Mouse (Mus musculus): Measurements from ENCODE around the gene Gss. TPM values are rescaled to one million over a fixed set of nuclear protein-coding genes. Genes with fewer than 3 reads are reported as not detected.
A peak's percentile ranks its signal among the peaks of the same experiment; 100 is the strongest.
"Not testable (repeated sequence)": the region's sequence is repeated elsewhere in the genome, so short reads cannot be mapped to it uniquely, and the experiment has no call there.

Gene Gss
- total RNA-seq, 4 experiments from 2014 or later, result 57.8 to 78.0 (median 72.3) TPM

DNA sequence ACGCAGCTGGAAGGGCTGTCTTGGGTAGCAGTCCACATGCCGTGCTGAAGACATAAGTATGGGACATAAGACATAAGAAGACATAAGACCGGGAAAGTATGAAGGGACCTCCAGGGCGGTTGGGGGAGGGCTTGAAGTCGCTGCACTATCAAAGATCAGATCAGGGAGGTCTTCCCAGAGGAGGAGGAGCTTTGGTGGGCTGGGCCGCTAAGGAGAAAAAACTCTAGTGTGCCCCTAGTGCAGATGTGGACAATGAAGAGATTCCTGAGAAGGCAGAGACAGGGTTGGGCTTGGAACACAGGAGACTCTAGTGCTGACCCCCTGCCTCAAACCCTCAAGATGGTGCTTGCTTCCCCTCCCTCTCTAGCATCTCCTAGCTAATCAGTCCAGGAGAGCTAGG, 24.4 kb upstream of the Gss start:
- no peak for DNase-seq

DNA sequence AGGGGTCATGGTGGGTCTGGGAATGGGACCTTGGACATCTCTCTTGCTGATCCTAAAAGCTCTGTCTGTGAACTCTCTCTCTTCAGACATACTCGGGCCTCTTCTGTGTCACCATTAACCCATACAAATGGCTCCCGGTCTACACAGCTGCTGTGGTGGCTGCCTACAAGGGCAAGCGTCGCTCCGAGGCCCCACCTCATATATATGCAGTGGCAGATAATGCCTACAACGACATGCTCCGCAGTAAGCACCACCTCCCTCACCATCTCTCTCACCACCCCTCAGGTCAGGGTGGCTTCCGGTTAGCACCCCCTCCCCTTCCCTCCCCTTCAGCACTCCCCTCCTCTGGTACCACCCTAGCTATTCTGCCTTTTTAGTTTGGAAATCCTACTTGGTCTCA, 21.3 kb upstream of the Gss start:
- no peak for DNase-seq

GRCm38 (mm10) chr2:155613326-155613755, 20.7 kb upstream of the Gss start:
- DNase-seq, result peak; percentile 67

DNA sequence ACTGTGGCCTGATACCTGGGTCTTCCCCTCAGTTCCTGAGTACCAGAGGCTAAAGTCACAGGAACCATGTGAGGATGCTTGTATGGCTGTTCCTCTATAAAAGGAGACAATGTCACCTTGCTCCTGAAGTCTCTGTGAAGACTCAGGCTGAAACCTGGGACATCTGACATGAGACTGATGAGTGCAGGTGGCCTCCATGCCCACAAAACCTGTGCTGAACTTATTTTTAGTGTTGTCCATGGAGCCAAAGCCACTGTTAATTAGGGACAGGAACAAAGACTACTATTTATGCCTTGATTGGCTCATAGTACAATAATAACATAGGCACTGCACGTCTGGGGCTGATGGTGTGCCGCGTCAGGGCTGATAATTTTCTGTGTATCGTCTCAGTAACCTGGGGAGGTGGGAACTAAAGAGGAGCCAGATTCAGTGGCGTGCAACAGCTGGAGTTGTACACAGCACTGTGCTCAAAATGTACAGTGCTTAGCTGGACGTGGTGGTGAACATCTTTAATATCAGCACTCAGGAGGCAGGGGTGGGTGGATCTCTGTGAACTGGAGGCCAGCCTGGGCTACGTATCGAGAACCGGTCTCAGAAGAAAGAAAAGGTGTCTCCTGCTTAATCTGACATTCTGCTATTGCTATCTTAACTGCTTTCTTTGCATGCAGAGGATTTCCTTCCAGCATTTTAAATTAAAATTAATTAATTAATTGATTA, 19.4 kb upstream of the Gss start:
- DNase-seq, result no peak

GRCm38 (mm10) chr2:155610978-155611377, 18.4 kb upstream of the Gss start, which contains the start of gene Myh7b:
Gene Myh7b (plus strand): TSS chr2:155611212.
- DNase-seq, result no peak

DNA sequence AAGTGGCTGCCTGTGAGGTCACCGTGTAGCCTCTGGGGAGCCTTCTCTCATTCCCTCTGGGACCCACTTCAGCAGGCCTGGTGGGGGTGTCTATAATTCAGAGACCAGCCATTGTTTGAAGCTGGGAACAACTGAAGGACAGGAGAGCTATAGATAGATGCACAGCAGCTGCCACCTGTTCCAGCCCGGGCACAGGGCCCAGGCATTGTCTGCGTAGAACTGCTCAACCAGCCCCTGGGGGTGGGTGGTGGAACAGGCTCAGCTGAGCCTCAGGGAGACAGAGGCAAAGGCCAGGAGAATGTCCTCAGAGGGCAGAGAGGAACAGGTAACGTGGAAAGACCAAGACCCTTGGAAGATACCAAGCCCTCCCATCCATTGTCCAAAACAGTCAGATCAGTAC, 13.8 kb upstream of the Gss start:
- DNase-seq, result no peak

GRCm38 (mm10) chr2:155605236-155605589, 12.6 kb upstream of the Gss start:
- DNase-seq, result not testable (repeated sequence)

DNA sequence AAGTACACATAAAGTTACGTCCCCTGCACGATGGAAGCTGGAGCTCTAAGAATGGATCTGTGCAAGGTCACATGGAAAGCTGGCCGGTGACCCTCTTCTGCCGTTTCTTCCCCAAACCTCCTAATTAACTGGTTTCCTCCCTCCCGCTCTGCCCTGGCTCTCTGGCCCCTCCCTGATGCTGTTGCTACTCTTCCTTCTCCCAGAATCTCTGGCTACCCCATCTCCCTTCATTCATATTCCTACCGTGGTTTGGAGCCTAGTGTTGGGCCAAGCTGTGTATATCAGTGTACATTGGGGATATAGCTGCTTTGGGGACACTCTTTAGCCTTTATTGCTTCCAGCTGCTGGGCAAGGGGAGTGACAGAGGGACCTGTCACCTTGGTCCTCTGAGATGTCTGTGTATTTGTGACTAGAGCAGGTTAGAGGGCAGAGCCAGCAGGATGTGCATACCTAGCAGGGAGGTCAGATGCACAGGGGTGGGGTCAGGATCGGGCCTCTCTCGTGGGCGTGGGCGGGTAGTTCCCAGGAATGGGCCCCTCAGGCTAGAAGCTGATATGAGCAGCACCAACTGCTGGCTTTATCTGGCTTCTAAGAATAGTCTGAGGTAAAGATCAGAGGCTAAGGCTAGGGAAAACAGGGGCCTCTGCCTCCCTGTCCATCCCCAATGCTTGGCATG, 12.1 kb upstream of the Gss start:
- no peak for DNase-seq

DNA sequence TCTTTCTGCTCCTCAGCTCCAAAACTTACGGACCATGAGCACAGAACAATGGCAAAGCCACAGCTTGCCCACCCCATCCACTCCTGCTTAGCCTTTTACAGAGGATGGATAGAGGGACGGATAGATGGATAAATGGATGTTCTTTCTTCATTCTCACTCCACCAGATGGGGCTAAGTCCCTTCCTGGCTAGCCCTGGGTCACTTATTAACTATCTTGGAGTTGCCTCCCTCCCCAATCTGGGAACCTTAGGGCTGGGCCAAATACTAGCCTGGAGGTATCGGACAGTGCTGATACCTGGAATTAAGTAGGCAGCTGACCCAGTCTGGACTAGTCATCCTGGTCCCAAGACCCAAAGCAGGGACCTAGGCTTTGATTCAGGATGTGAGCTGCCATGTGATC, 11.1 kb upstream of the Gss start:
- no peak for DNase-seq

- DNase-seq, result no peak
Measured at GRCm38 (mm10) chr2:155595516-155595915, 2.9 kb upstream of the Gss start.

- DNase-seq, result no peak
Measured at GRCm38 (mm10) chr2:155592854-155593283, 259 bp upstream of the Gss start.

DNA sequence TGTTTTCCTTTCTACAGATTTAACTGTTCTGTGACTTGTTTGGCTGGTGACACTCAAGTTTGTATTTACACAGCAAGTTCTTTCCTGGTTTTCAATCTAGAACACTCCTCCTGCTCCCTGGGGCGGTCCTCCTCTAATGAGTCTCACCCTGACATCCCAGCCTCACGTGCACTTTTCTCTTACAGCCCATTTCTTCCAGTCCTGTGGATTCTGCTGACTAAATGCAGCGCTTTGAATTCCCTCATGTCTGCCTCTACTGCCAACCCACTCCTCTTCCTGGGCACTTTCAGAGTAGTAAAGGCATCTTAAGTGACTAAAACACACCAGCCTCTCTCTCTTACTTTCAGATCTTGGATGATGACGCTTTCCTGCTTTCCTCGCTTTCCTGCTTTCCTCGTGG, 934 bp downstream of the Gss start:
- DNase-seq, result no peak

- no peak for DNase-seq
Measured at GRCm38 (mm10) chr2:155590876-155591275, 1.7 kb downstream of the Gss start.

DNA sequence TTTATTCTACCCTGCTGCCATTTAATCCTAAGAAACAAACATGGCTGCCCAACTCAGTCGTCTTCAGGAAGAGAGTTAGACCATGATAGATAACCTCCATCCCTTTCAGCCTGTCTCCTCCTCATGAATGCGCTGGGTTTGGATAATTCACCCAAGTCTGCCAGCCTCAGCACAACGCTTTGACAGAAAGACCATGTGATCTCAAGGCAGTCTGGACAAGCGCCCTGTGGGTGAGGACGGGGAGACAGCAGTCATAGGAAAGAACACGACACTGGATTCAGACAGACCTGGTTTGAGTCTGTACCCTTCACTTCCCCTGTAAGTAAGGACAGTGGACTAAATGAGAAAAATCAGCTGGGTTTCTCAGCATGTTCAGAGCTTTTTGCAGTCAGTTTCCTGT, 3.1 kb downstream of the Gss start:
- no peak for DNase-seq

DNA sequence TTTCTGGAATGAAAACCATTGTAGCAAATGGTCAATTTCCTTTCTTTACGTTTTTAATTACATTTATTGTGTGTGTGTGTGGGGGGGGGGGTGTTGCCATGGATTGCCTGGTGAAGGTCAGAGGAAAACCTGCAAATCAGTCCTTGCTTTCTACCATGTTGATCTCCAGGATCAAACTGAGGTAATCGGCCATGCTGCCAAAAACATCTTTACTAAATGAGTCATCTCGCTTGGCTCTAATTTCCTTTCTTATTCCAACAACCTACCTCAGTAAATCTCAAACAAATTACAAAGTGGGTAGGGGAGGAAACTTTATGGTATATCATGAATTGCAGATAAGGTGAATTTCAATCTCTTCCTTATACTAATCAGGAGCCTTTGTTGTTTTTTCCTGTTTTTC, 4.5 kb downstream of the Gss start:
- DNase-seq, result no peak

DNA sequence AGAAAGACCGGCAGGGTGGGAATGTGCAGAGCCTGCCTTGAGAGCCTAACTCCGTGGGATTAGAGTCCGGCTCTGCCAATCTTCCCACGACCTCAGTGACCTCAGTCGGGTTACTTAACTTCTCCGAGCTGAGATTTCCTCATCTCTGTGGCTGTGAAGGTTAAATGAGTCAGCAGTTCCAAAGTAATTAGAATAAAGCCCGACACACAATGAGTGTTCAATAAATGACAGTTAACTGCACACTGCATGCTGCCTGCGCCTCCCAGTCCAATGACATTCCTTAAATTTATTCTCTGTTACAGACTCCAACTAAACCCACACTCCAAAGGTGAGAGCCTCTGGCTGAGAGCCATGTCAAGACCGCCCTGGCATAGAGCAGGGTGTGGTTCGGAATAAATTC, 7.1 kb downstream of the Gss start:
- DNase-seq, result peak; percentile 37

DNA sequence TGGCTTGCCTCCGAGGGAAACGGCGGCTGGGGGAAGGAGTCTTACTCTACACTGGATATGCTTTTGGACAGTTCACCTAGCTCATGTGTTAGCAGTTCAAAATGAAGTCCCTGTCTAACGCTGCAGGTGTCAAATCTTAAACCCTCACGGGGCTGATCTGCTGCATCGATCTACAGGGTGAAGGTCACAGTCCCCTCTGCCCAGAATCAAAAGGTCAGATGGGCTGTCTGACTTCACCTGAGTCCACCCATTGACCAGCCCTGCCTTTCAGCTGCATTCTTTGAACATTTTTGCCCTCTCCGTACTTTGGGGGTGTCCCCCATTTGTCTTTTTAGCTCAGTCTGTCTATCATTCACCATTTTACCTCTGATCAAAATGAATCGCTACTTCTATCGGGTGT, 7.5 kb downstream of the Gss start:
- DNase-seq, result no peak

DNA sequence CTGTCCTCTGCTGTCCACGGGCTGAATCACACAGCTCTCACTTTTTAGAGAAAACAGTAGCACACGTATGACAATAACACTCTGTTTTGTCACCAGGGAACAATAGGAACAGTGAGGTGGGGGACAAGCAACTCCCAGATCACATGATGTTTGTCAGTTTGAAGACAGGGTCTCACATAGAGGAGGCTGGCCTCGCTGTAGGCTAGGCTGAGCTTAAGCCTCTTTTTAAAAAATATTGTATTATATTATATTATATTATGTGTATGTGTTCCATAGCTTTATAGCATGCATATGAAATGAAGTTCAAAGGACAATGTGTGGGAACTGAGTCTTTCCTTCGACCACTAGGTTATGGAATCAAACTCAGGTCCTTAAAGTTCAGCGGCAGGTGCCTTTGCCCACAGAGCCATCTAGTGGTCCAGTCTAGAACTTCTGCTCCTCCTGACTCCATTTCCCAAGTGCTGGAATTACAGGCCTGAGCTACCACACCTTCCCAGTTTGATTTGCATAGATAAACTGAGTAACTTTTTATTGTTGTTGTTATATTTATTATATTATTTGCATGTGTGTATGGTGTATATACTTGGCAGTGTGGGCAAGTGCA, 8.6 kb downstream of the Gss start:
- DNase-seq, result peak; percentile 26

DNA sequence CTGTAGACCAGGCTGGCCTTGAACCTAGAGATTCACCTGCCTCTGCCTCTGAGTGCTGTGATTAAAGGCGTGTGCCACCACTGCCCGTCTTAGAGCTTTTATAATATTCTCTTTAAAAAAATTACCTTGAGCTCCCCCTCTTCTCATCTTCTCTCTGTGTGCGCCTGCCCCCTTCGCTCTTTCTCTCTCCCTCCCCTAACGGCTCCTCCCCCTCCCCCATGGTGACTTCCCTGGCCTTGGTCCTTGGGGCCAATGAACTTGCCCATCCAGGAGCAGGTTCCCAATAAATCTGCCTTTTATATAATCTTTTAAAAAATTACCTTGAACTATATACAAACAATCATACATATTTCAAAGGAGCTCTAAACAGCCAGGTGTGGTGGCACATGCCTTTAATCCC, 9.6 kb downstream of the Gss start:
- no peak for DNase-seq

DNA sequence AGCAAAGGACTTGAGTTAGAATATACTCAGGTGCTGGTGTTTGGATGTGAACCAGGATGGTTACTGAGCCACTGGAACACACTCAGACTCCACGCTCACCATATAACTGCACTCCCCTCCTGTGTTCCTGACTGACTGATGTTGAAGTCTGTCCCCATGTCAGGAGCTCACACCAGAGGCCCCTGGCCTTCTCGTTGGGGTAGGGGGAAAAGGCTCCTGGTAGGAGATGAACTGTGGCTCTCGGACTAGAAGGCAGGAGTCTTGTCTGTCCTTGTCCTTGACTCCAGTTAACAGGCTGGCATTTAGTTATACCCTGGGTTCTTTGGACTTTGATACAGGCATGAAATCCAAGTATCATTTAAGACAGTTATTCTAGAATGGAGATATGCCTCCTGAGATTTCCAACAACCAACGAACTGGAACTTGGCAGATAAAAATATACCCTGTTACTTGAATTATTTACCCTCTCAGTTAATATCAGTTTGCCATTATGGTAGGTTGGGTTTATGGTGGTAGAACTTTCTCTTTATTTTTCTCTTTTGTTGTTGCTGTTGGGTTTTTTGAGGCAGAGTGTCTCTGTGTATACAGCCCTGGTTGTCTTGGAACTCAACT, 10.1 kb downstream of the Gss start:
- no peak for DNase-seq

DNA sequence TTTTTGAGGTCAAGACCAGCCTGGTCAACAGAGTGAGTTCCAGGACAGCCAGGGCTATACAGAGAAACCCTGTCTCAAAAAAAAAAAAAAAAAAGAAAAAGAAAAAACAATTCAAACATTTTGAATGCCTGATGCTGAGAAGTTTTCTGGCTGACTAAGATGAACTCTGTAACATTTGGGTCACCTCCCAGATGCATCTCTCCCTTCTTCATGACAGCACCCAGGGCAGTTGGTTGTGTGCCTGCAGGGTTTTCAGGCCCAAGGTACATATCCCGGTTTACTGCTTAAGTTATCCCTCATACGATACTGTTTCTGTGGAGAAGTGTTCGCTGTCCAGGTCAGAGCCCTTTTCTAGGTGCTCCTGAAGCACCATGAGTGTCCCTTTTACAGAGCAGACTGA, 12.3 kb downstream of the Gss start:
- no peak for DNase-seq

- DNase-seq, result no peak
Measured at GRCm38 (mm10) chr2:155576656-155577055, 16.0 kb downstream of the Gss start.

DNA sequence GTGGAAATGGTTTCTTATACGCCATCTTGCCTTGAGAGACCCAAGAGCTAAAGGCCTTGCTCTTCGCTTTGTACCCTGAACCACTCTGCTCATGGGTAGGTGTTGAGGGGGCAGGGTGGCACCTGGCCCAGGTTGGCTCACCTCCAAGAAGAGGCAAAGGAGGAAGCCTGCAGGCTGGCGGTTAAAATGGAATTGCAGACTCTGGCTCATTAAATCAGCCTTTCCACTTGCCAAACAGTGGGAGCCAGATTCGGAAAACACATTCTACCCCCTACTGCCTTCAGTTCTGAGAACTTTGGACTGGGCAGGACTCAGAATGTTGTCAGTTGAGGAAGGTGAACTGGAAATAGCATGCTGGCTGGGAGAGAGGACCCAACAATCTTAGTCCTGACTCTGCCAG, 17.9 kb downstream of the Gss start:
- DNase-seq, result no peak

- no peak for DNase-seq
Measured at GRCm38 (mm10) chr2:155573996-155574395, 18.6 kb downstream of the Gss start.

Data from adrenal gland, adult 8-10 months (tissue).